Mouse (Mus musculus): Measurements from ENCODE around the gene Gramd1b.

The Gramd1b gene

DNA sequence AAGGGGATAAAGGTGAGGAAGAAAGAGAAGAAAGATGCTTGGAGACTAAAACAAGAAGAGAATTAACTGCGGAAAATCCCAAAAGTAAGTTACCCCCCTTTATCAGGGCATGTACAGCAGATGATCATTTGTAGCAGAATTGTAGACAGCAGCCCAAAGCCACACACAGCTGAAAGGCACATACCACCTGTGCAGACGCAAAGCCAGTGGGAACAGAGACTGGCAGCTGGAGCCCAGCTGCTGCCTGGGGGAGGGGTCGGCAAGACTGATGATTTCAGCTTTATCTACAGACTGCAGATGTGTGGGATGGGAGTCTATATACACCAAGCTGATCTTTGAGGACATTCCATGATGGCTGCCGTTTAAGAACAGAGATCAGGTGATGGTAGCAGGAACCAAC is 2.5 kb downstream of the Gramd1b start:
- ChIA-PET CTCF (interaction anchor here in 2 of 4 experiments (0.6 to 0.7 kb wide), 2 partner anchors 184 to 221 kb away, joined by 3 to 4 read pairs; no protein-coding TSS in a partner anchor), POLR2A (no interaction called here)

DNA sequence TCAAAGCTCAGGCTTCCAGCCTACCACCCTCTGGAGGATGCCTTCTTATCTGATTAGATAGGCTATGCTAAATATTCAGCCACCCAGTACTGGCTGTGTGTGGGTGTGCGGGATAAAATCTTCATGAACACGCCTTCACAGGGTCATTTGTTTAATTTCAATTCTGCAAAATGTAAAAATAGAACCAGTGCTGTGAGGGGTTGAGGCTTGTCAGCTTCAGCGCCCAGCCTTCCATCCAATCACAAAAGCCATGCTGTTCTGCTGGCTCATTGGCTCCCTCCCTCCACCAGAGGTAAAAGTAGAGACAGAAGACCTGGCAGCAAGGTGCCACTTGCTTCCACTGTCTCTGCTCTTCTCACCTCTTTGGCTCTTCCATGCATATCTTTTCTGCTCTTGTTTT is 4.3 kb downstream of the Gramd1b start:
- POLR2A ChIA-PET = interaction anchor here in 1 of 4 experiments (0.6 kb wide), 1 partner anchor 161 kb away, joined by 5 read pairs; no protein-coding TSS in a partner anchor
- CTCF ChIA-PET = interaction anchor here in 1 of 4 experiments (0.5 kb wide), 1 partner anchor 18 kb away, joined by 3 read pairs; no protein-coding TSS in a partner anchor

DNA sequence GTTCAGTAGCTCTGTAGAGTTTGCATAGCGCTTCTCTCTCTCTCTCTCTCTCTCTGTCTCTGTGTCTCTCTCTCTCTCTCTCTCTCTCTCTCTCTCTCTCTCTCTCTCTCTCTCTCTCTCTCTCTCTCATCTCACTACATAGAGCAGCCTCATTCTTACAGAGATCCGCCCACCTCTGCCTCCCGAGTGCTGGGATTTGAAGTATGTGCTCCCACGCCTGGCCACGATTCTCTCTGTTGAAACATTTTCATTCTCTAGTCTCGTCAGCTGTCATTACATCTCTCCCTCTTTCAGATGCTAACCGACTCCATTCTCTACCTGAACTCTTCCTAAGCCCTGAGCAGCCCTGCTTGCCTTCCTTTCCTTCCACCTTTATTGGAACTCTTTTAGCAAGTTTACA is 9.0 kb downstream of the Gramd1b start:
- ChIA-PET CTCF (interaction anchor here in 1 of 4 experiments (0.5 kb wide), 1 partner anchor 923 kb away, joined by 4 read pairs; no protein-coding TSS in a partner anchor), POLR2A (interaction anchor here in 1 of 4 experiments (0.6 kb wide), 1 partner anchor 282 kb away, joined by 3 read pairs; no protein-coding TSS in a partner anchor)

DNA sequence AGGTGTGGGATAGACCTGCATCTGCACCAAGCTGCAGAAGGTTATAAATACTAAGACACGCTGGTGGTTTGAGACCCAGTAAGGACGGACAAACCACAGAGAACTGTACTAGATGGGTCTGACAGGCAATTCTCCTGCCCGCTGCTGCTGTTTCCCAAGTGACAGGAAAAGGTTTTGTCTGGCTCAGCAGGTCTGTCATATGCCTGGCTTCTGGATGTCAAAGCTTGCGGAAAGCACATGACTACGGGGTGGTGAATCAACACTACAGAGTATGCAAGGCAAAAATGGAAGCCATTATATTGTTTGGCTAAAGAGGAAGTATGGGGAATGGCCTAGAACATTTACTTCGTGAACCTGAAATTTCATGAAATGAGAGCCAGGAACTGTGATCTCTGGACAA is 10.1 kb downstream of the Gramd1b start:
- POLR2A ChIA-PET = no interaction called here
- CTCF ChIA-PET = no interaction called here

DNA sequence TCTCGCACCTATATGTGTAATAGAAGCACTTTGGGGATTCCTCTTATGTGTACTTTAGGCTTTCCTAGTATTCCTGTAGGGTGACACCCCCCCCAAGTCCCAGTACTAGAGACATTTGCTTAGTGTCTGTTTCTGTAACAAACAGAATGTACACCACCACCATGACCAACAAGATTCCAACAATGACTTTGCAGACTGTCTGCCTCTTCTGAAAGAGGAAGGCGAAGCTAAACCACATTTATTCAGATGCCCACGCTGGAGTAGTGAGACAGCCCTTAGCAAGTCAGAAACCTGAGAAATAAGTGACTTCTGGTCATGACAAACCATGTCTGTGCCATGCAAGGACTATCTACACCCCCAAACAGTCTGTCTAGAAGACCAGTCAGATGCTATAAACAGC is 11.9 kb downstream of the Gramd1b start:
- CTCF ChIA-PET = no interaction called here
- POLR2A ChIA-PET = no interaction called here

DNA sequence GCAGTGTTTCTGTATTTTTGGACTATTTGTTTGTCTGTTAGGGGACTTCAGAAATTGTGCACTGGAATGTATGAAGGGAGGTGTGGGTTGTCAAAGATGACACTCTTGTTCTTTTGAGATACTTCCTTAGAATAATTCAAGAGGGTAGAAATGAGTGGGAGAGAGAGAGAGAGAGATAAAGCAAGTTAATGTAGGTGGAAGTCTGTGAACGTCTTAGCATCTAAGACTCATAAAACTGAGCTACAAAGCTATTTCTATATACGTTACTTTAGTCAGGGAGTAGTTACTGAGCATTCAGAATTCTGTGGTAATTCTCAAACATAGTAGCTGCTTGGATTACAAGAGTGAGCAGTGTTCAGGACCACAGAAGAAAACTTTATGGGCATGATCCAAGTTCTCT is 19.2 kb downstream of the Gramd1b start:
- ChIA-PET CTCF (interaction anchor here in 1 of 4 experiments (0.7 kb wide), 1 partner anchor 96 kb away, joined by 3 read pairs; no protein-coding TSS in a partner anchor), POLR2A (no interaction called here)

DNA sequence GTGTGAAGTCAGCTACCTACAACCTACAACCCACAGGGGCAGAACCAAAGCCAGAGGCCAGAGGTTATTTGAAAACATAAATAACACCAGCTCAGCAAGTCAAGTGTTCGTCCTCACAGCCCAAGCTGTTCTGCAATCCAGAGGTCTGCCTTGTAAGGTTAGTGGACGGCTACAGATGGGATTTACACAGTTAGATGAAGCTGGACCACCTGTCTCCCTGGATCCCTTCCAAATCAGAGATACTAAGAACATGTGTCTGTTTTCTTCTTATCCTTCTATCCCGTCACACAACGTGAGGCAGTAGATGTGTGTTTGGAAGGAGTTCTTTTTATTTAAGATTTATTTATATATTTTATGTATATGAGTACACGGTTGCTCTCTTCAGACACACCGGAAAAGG is 21.7 kb downstream of the Gramd1b start:
- ChIA-PET POLR2A (no interaction called here), CTCF (no interaction called here)

DNA sequence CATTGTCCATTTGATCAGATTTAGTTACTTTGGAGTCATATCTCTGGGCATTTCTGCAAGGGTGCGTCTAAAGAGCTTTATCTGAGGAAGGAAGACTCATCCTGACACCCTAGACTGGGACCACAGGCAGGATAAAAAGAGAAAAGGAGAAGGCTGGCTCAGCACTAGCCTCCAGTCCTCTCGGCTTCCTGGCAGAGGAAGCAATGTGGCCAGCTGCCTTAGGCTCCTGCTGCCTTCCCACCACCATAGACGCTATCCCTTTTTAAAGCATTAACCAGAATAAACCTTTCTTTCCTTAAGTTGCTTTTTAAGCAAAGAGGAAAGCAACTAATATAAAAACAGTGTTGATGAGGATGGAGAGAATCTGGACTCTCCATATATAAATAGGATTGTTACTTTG is 24.6 kb downstream of the Gramd1b start:
- CTCF ChIA-PET = no interaction called here
- POLR2A ChIA-PET = no interaction called here

DNA sequence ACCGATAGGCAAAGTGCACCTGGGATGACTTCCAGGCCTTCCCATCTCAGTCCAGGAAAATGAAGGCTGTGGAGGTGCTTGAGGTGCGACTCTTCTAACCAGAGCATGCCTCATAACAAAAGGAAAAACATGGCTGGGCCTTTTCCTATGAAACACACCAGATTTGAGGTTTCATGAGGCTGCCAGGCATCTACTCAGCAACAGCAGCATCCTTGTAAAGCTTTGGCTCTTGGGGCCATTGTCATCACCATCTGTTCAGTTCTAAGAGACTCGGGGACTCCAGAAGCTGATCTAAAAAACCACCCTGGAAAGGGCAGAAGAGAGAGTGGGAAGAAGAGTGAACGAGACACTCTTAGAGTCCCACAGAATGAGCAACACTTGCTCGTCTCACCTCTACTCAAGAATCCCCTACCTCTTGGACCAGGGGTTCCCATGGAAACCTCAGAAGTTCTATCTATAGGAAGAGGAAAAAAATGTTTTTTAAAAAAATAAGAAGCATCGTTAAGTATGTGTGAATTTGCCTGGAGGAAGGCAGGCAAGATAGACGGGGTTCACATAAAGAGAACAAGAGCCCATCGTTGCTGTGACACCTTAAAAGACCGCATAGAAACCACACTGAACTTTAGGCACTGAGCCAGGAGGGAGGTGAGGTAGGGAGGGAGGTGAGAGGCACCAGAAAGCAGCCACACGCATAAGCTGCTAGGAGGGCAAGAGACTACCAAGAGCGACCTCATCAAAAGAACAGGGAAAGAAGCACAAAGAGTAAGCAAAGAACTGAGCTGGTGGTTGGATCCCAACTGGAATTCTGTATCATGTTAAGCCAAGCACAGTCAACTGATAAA is 25.5 kb downstream of the Gramd1b start:
- CTCF ChIA-PET = no interaction called here
- POLR2A ChIA-PET = interaction anchor here in 1 of 4 experiments (0.8 kb wide), 1 partner anchor 33 kb away, joined by 5 read pairs; no protein-coding TSS in a partner anchor

DNA sequence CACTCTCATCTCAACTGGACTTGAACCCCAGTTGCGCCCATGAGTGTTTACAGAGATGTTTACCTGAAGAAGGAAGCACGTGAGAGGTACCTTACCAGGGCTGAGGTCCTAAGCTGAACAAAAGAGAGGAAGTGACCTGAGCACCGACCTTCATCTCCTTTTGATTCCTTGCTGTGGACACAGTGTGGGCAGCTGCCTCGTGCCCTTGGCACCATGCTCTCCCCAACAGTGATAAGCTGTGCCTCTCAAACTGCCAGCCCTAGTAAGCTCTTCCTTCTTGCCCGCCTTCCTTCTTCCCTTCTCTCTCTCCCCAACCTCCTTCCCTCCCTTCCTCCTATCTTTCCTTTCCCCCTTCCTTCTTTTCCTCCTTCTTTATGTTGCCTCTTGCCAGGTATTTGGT is 26.3 kb downstream of the Gramd1b start:
- POLR2A ChIA-PET = interaction anchor here in 1 of 4 experiments (0.8 kb wide), 1 partner anchor 34 kb away, joined by 5 read pairs; no protein-coding TSS in a partner anchor
- CTCF ChIA-PET = no interaction called here

DNA sequence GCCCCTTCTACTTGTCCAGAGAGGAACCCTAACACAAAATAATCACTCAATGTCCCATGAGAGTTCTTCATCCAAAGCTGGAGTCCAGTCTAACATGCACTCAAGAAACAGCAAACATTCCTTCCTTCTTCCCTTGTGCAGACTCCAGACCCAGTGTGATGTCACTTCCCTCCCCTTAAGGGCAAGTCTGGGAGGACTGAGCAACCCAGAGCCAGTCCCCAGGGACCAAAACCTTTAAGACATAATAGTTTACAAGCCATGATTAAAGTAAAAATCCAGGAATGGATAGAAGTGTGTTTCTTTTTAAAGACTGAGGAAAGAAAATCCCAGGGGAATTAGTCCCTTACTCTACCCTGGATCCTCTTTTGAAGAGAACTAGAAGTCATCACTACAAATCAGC is 30.5 kb downstream of the Gramd1b start:
- ChIA-PET POLR2A (no interaction called here), CTCF (no interaction called here)

DNA sequence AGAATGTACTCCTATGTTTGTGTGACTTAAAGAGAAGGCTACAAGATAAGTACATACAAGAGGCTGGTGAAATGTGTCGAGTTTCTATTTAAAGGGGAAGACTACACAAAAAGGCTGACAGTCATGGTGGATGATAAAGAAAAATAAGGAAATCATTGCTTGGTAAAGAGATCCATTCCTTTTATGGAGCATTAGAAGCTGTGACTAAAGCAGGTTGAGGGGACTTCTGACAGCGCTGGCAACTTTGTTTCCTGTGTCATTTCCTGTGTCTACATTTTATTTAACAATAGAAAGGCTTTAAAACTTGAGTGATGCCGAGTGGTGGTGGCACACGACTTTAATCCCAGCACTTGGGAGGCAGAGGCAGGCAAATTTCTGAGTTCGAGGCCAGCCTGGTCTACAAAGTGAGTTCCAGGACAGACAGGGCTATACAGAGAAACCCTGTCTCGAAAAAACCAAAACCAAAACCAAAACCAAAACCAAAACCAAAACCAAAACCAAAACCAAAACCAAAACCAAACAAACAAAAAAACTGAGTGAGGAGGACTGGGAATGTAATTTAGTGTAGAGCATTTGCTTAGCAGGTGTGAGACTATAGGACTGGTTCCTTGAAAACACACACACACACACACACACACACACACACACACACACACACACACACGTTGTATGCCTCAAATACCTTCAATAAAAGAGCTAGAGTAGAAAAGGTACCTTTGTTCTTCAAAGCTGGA is 48.7 kb downstream of the Gramd1b start:
- ChIA-PET CTCF (interaction anchor here in 2 of 4 experiments (0.6 to 1.1 kb wide), 3 partner anchors 132 to 274 kb away, joined by 3 to 8 read pairs (median 3); no protein-coding TSS in a partner anchor), POLR2A (interaction anchor here in 3 of 4 experiments (0.6 to 1.9 kb wide), 4 partner anchors 13 to 301 kb away, joined by 3 to 6 read pairs (median 4); no protein-coding TSS in a partner anchor)

DNA sequence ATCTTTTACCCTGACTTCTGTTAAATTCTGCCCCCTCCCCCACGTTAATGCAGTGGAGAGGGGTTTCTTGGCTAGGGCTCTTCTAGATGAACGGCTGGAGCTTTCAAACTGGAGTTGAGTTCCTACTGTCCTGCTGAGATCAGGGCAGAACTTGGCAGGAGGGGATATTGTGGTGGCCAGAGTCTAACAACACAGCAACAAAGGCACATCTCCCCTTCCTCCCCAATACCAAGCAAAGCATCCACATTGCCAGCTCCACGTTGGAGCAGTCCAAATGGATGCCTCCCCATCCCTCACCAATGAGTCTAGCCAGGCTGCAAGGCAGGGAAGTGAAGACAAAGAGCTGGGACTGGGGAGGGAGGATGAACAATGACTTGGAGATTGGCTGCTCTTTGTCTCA is 49.9 kb downstream of the Gramd1b start:
- POLR2A ChIA-PET = interaction anchor here in 2 of 4 experiments (0.6 to 1.9 kb wide), 3 partner anchors 86 to 242 kb away, joined by 3 to 6 read pairs (median 3); no protein-coding TSS in a partner anchor
- CTCF ChIA-PET = interaction anchor here in 2 of 4 experiments (0.5 to 2.5 kb wide), 3 partner anchors 65 to 576 kb away, joined by 3 to 18 read pairs (median 5); no protein-coding TSS in a partner anchor

DNA sequence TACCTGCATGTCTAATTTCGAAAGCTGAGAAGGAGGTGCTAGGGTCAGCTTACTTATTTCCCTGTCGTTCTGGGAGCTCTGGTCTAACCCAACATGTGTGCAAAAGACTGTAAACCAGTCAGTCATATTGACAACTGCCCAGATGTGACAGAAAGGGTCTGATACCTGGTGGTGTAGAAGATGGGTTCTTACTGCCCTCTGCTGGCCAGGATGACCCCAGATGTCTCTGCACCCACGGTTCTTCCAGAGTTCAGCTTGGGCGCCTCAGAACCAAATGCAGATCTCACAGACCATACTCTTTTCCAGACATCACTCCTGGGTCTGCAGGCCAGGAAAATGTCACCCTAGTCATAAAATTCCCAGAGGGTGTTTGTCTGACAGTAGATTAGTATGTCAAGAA is 51.9 kb downstream of the Gramd1b start:
- ChIA-PET POLR2A (interaction anchor here in 1 of 4 experiments (0.9 to 1.5 kb wide), 5 partner anchors 25 to 278 kb away, joined by 3 read pairs; no protein-coding TSS in a partner anchor), CTCF (interaction anchor here (0.6 to 2.5 kb wide), 22 partner anchors 10 to 352 kb away, joined by 3 to 18 read pairs (median 4); no protein-coding TSS in a partner anchor)

DNA sequence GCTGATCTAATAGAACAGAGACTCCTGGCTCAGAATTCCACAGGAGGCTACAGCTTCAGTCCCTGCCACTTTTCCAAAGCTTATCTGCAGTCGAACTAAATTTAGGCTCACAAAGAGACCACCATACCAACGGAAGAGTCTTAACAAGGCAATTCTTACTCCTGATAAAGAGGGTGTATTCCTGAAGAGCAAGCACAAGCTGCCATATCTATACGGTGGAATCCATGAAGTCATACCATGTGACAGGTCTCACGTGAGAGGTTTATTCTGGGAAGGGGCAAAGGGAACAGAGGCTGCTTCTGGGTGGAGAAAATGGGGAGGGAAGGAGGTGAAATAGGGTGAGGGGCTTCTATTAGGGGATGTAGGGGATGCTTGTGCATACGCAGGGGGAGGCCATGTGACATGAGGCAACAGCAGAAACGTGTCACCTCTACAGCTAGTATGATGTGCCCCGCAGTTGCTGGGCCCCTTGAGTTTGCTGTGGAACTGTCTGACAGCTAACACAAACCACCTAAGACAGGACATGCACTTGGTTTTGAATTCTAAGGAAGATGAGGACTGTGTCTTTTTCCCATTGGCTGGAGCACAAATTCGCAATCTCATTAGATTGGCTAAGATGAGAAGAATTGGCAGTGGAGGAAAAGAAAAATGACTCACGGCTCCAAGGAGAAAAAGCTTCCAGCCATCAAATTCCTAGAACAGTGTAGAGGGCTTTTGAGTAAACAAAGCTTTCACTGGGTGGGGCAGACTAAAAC is 52.9 kb downstream of the Gramd1b start:
- ChIA-PET POLR2A (interaction anchor here in 1 of 4 experiments (1.2 to 1.5 kb wide), 4 partner anchors 8 to 279 kb away, joined by 3 read pairs; no protein-coding TSS in a partner anchor), CTCF (interaction anchor here in 2 of 4 experiments (0.6 to 2.5 kb wide), 6 partner anchors 9 to 1281 kb away, joined by 3 to 18 read pairs (median 6); no protein-coding TSS in a partner anchor)

DNA sequence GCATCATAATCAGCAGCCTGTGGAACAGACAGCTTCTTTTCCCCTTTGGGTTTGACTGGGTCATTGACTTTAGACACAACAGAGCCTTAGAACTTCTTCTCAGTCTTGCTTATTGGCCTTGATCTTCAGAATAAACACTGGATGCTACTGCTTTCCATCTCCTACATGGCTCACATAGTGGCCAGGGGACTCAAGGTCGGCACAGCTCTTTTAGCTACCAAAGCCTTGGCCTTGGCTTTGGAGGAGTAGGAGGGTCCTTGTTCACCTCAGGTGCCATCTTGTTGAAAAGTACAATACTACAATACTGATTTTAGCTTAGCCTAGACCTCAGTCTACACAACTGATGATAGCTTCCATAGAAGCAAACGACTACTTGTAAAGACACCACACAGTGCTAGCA is 53.6 kb downstream of the Gramd1b start:
- CTCF ChIA-PET = interaction anchor here in 2 of 4 experiments (0.6 to 1.6 kb wide), 3 partner anchors 79 to 1281 kb away, joined by 3 to 5 read pairs (median 4); no protein-coding TSS in a partner anchor
- POLR2A ChIA-PET = interaction anchor here in 1 of 4 experiments (0.5 to 1.4 kb wide), 3 partner anchors 8 to 352 kb away, joined by 3 to 4 read pairs (median 3); no protein-coding TSS in a partner anchor

DNA sequence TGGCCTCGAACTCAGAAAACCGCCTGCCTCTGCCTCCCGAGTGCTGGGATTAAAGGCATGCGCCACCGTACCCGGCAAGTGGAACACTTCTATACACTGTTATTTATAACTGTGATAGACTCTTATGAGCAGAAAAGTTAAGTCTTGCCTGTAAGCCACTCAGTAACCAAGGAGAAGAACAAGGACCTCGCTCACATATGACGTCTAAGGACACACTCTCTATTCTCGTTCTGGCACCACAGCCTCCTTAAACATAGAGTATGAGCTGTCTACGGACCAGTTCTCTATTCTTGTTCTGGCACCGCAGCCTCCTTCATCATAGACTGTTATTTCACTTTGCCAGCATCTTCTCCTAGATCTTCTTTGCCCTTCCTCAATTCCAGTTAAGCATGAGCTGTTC is 55.1 kb downstream of the Gramd1b start:
- POLR2A ChIA-PET = no interaction called here
- CTCF ChIA-PET = no interaction called here

DNA sequence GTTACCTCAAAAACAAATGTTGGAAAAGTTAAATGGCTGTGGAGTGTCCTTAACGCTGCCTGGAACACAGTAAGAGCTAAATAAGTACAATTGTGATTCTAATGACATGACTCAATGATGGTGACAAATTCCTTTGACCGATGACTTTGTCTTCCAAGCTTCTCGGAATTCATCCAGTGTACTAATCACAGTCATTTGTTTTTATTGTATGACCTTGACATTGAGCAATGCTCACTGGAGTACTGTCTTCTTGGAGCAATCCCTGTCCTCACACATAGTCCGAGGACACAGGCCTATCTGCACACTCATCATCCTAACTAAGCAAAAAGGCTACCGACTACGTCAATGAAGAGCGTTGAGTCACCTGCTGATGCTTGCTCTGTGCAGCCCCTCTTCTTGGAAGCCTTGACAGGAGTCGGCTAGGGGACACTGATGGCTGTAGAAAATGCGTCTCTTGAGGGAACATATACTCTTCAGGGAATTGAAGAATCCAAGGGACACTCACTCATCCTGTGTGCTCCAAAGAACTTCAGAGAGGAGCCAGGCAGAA is 58.1 kb downstream of the Gramd1b start:
- CTCF ChIA-PET = no interaction called here
- POLR2A ChIA-PET = no interaction called here
